Mouse (Mus musculus) heart, postnatal 4 days (tissue): Measurements from ENCODE around the gene Hist1h2bf. TPM values are rescaled to one million over a fixed set of nuclear protein-coding genes. Genes with fewer than 3 reads are reported as not detected.
"Not testable (repeated sequence)": the region's sequence is repeated elsewhere in the genome, so short reads cannot be mapped to it uniquely, and the experiment has no call there.

ENCODE experiments used
- DNase-seq: peaks from one replicate; pipeline ENCODE4 v3.0.0; 2021
- total RNA-seq, 2 experiments: library from RNA; stranded (reverse); gene quantifications; 2 replicates each; pipeline ENCODE4 v1.2.3; 2021

Gene Hist1h2bf
- total RNA-seq, result 100 to 1,000 TPM; 278 to 296 TPM

DNA sequence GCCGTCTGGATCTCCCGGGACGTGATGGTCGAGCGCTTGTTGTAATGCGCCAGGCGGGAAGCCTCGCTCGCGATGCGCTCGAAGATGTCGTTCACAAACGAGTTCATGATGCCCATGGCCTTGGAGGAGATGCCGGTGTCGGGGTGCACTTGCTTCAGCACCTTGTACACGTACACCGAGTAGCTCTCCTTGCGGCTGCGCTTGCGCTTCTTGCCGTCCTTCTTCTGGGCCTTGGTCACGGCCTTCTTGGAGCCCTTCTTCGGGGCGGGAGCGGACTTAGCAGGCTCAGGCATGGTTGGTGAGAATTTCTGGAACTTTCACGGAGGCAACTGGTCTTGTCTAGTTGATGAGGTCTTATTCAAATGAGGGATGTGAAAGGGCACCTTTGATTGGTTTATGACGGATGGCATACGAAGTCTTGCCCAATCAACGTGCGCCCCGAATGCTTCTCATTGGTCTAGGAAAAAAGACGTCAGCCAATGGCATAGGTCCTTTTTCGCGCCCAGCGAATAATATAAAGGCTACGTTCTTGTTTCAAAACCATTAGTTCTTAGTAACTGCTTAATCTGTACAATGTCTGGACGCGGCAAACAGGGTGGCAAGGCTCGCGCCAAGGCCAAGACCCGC is at the start of gene Hist1h2bf, which contains the start of gene Hist1h2ad:
TSS of gene Hist1h2bf (minus strand) at position 299 of the 627 bp plus-strand sequence.
TSS of gene Hist1h2ad (plus strand) at position 484 of the 627 bp plus-strand sequence.
- peak; percentile 89 for DNase-seq

GRCm38 (mm10) chr13:23622861-23623450 is 49.0 kb upstream of the Hist1h2bf start:
- DNase-seq, result peak; percentile 9

DNA sequence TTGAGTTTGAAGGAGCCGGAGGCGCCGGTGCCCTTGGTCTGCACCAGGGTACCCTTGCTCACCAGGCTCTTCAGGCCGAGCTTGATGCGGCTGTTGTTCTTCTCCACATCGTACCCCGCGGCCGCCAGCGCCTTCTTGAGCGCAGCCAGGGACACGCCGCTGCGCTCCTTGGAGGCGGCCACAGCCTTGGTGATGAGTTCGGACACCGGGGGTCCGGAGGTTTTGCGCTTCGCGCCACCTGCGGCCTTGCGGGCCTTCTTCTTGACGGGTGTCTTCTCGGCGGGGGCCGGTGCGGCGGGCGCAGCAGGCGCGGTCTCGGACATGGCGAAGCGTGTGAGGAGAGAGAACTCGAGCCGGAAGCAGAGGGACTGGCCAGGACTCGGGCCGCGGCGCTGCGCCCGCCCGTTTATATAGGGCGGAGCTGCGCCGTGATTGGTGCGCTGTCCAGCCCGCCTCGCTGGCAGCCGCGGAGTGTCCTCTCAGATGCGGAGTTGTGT is 48.2 kb upstream of the Hist1h2bf start, which contains the start of gene Hist1h1e:
TSS of gene Hist1h1e (minus strand) at position 384 of the 497 bp plus-strand sequence.
- DNase-seq, result peak; percentile 92

- peak; percentile 69 for DNase-seq
Observed at GRCm38 (mm10) chr13:23621532-23622174, 47.7 kb upstream of the Hist1h2bf start.

- DNase-seq, result peak; percentile 63
Observed at GRCm38 (mm10) chr13:23620733-23621531, 46.9 kb upstream of the Hist1h2bf start, which contains the start of gene Hist1h2be. Gene Hist1h2be (minus strand): TSS chr13:23621124.

- DNase-seq, result no peak
Observed at GRCm38 (mm10) chr13:23620056-23620732, 46.2 kb upstream of the Hist1h2bf start.

GRCm38 (mm10) chr13:23611638-23612037 is 37.6 kb upstream of the Hist1h2bf start:
- DNase-seq, result no peak

DNA sequence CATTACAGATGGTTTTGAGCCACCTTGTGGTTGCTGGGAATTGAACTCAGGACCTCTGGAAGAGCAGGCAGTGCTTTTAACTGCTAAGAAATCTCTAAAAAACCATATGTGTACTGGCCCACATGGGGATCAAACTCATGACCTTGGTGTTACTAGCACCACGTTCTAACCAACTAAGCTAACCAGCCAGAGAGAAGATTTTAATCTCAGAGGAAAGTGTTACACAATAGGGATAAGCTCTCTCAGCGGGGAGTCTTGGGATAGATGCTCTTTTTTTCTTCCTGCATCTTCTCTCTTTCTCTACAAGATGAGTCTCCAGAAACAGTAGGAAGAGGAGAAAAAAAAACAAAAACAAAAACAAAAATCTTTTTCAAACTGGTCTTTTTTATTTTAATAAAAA is 36.4 kb upstream of the Hist1h2bf start:
- DNase-seq, result no peak

DNA sequence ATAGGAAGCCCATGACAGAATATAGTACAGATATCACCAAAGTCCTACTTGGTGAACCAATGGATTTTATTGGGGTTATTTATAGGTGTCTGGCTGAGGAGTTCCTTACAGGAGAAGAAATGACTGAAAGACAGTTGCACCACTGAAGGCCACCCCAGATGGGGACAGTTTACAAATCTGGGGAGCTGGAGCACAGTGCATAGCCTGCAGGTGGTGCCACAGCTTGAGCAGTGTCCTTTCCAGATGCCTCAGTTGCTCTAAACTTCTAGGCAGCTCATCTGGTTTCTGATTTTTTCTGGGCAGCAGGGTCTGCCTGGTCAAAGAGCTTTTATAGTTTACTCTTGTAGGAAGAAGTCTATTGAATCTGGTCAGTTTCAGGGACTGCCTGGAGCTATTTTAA is 35.8 kb upstream of the Hist1h2bf start:
- no peak for DNase-seq

- DNase-seq, result no peak
Observed at GRCm38 (mm10) chr13:23609209-23609608, 35.2 kb upstream of the Hist1h2bf start.

DNA sequence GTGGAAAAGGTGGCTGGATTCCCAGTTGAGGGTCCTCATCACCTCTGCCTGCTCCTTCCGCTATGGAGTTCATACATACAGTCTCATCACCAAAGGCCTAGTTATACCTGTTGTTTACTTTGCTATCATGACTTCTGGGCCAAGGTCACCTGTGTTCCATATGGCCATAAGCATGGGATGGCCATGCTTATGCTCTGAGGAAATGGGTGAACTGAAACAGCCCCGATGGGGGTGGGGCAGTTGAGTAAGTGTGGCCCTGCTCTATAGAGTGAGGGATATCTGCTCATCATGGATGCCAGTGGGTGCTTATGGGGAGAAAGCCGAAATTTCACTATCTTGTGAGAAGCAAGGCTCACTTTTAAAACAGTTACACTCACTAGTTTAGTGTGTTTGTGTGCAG is 31.1 kb upstream of the Hist1h2bf start:
- DNase-seq, result no peak

DNA sequence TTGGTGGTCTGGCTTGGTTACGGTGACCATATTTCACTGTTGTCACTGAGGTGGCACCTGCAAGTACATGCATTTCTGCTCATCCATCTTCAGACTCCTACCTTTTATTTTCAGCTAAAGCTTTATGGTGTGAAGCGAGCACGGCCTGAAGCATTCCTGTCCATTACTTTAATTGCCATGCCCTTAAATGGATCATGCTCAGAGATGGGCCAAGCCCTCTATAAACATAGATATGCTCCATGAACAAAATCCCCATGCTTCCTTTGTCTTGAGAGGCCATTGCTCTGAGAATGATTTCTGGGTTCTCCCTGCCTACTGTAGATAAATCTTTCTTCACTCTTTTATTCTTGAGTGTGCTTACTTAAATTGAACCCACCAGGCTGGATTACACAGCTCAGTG is 30.5 kb upstream of the Hist1h2bf start:
- DNase-seq, result no peak

DNA sequence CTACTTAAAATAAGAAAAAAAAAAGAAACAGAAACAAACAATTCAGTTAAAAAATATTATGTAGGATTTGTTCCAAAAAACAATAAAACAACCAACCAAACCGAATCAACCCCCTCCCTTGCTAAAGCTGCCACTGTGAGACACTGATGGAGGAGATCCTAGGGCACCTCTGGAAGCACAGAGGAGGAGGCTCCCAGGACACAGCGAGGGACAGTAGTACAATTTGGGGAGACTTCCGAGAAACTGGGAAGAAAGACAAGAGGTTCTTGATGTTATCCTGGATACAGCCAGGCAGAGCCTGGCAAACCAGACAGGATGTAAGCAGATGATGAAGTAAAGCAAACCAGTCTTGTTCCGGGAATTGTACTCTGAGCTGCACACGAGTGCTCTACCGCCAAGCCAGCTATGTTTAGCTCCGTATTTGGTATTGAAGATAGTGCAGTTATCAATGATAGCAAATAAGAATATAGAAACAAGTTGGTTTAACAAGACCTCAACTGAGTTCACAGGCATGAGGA is 29.2 kb upstream of the Hist1h2bf start:
- DNase-seq, result no peak

- peak; percentile 87 for DNase-seq
Observed at GRCm38 (mm10) chr13:23597957-23598356, 24.0 kb upstream of the Hist1h2bf start.

DNA sequence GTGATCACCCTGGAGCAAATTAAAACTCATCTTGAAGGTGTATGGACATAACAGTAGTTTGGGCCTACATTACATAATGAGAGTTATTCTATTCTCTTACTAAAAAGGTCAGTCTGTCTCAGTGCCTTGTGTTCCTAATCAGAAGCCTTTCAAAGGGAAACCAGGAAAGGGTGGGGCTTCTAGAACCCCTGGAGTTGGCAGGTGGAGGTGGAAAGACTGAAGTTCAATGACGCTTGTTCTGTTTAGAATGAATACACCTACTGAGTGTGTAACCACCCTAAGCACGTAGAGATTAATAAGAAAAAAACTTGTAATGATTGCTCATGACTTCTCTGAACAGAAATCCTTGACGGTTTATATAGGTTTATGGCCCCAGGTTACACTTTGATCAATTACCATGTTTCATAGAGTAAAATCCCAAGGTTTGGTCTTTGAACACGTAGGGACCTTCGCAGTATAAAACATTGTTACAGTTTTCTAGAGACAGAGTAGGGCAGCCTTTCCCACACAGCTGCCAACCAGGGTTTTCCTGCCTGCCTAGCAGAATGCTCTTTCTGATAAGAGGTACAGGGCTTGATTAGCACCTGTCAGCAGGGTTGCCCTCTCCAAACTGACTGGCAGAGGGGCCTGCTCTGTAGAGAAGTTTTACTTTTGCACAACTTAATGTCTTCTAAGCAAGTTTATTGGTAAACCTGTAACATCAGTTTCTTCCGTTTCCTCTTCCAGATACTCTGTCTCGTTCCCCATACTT is 21.8 kb upstream of the Hist1h2bf start:
- no peak for DNase-seq

GRCm38 (mm10) chr13:23595185-23595584 is 21.2 kb upstream of the Hist1h2bf start:
- no peak for DNase-seq

DNA sequence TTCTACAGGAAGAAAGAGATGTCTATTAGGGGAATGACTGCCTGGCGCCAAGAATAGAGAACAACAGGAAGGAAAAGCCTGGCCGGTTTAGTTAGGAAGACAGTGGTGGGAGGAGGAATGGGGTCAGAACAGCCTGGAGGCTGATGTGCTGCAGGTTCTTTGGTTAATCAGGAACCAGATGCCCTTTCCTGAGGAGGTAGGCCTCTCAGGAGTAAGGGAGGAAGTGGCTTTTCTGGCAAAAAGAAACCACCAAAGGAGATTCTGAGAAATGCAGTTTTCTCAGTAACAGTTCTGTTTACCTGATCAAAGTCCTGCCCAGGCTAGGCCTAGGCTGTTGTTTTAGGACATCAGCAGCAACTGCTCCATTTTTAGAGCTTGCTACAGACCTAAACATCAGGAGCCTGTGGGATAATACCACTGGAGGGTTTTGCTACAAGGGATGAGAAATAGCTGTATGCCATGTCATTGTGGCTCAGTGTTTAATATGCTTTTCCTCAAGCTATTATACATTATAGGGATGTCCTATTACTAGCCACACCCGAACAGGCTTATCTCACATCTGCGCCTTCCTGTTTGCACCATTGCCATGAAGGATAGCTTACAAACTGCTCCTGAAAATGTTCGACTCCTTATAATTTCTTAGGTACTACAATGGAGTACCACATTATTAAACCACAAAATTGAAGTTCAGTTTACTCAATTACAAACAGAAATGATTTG is 19.2 kb upstream of the Hist1h2bf start:
- peak; percentile 6 for DNase-seq

DNA sequence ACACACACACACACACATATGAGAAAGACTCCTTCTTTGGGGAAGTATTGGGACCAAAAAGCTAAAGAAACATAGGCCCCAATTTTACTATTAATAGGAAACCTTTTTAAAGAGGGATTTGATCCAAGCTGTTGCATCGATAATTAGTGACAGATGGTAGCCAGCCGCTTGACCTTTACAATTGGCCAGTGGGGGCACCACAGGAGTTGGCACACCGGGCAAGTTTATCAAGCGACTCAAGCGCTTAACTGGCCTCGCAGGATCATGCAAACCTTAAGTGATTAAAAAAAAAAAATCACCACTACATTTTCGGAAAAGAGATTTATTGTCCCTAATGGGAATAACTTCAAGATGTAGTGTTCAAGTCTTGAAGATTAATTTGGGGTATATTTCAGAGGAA is 18.6 kb upstream of the Hist1h2bf start:
- no peak for DNase-seq

GRCm38 (mm10) chr13:23591886-23592285 is 17.9 kb upstream of the Hist1h2bf start:
- DNase-seq, result not testable (repeated sequence)

DNA sequence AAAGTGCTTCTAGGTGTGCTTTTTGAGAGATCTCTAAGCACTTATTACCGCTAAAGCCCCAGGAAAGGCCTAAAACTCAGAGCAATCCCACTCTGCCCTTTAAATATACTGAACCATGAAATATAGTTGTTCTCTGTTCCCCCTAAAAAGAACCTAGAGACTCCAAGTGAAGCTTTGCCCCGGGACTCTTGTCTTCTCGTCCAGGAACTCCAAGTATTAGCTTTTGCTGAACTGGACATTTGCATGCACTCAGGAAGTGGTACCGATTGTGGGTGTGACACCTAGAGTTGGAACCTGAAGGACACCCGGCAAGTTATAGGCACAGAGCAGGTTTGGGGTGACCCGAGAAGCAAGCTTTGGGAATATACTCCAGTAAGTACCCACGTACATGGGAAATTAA is 17.2 kb upstream of the Hist1h2bf start:
- no peak for DNase-seq
